Mouse (Mus musculus): ENCODE data around the gene Nthl1. TPM values are rescaled to one million over a fixed set of nuclear protein-coding genes. Genes with fewer than 3 reads are reported as not detected.
A peak's percentile ranks its signal among the peaks of the same experiment; 100 is the strongest.
"Not testable (repeated sequence)": the region's sequence is repeated elsewhere in the genome, so short reads cannot be mapped to it uniquely, and the experiment has no call there.

Nthl1 gene
- total and polyA plus RNA-seq, 2 experiments, result 8.1 to 11.5 TPM

DNA sequence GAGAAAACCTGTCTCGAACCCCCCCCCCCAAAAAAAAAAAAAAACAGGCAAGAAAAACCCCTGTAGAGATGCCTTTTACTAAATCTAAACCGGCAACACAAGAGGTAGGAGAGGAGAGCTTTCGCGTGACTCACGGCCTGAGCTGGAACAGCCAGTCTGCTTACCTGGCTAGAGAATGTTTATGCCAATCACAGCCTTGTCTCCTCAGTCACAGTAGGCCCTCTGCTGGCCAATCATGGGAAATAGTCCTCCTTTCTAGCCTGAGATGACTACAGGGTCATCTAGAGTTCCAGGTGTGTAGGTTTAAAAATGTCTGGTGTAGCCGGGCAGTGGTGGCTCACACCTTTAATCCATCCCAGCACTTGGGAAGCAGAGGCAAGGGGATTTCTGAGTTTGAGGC lies 34.9 kb downstream of the Nthl1 start:
- peaks cover 17% of the 10 kb centered on the region for H3K4me1 ChIP-seq (ENCODE audit: control insufficient read depth, insufficient read depth, low read length)
- H3K27me3 ChIP-seq (ENCODE audit: control insufficient read depth, insufficient read depth, low read length), result no peaks in the 10 kb centered on the region
- TF ChIP-seq CTCF (IDR thresholded peaks at IDR 0.05; ENCODE audit: low read depth, low read length) (peak; percentile 67), POLR2A (IDR thresholded peaks at IDR 0.05; ENCODE audit: extremely low read depth, insufficient read depth, low read length) (no peak)
- 9% methylated on average over 6 of the region's 6 CpGs for WGBS
- no peak overlapping the region for H3K4me3 ChIP-seq (ENCODE audit: insufficient read depth, low read depth, low read length)
- no peak overlapping the region for H3K9ac ChIP-seq (ENCODE audit: low read depth, low read length)
- no peaks in the 10 kb centered on the region for H3K36me3 ChIP-seq (ENCODE audit: control insufficient read depth, insufficient read depth, low read length)
- H3K79me2 ChIP-seq (ENCODE audit: control insufficient read depth, insufficient read depth, low read length), result peaks cover 16% of the 10 kb centered on the region; the same call in 1 of the 2 replicates
- H3K27ac ChIP-seq (replicated peaks; ENCODE audit: insufficient read depth, low read depth, low read length), result no peak overlapping the region
- DNase-seq (ENCODE audit: extremely low read depth, low read depth, low spot score), result peak; percentile 77

DNA sequence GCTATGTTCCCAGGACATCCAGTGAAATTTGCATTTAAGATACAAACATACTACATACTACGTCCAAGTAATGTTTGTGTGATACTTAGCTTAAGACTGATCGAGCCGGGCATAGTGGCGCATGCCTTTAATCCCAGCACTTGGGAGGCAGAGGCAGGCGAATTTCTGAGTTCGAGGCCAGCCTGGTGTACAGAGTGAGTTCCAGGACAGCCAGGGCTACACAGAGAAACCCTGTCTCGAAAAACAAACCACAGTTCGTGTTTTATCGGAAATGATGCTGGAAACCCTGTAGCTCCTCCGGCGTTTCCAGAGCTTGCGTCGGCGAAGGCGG lies 36.7 kb downstream of the Nthl1 start:
- Histone ChIP-seq H3K4me3 (ENCODE audit: insufficient read depth, low read depth, low read length) (peak overlapping the region; percentile 13), H3K4me1 (ENCODE audit: control insufficient read depth, insufficient read depth, low read length) (peaks cover 17% of the 10 kb centered on the region), H3K79me2 (ENCODE audit: control insufficient read depth, insufficient read depth, low read length) (peaks cover 28% of the 10 kb centered on the region; the same call in 1 of the 2 replicates), H3K27ac (replicated peaks; ENCODE audit: insufficient read depth, low read depth, low read length) (peak overlapping the region; percentile 23), H3K9ac (ENCODE audit: low read depth, low read length) (peak overlapping the region; percentile 26)
- WGBS, result 5% methylated on average over 15 of the region's 15 CpGs
- H3K27me3 ChIP-seq (ENCODE audit: control insufficient read depth, insufficient read depth, low read length); DNase-seq (ENCODE audit: extremely low read depth, low read depth, low spot score); H3K36me3 ChIP-seq (ENCODE audit: control insufficient read depth, insufficient read depth, low read length): not testable (repeated sequence)

DNA sequence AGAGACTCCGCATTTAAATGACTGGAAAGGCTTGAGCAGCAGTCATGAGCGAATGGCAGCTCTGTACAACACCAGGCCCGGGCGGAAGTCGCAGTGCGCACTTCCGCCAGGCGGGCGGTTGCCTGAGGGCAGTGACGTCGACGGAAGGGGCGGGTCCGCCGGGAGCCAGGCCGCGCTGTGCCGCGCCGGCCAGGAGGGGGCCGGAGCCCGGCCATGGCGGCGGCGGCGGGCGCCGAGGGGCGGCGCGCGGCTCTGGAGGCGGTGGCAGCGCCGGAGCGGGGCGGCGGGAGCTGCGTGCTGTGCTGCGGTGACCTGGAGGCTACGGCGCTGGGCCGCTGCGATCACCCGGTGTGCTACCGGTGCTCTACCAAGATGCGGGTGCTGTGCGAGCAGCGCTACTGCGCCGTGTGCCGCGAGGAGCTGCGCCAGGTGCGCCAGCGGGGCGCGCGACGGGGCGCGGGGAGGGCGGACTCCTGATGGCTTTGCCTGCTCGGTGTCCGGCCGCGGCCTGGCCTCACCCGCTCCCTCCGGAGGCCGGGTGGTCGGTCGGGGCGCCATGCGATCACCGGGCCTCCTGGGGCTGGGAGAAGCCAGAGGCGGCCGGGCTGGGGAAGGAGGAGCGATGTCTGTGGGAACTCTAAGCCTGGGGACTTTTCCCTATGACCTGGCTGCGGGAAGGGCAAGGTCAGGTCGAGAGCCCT lies 37.2 kb downstream of the Nthl1 start, which contains the start of gene Zfp598:
Gene Zfp598 (plus strand): TSS at position 143 of the 701 bp plus-strand sequence.
- peaks cover 17% of the 10 kb centered on the region for H3K4me1 ChIP-seq (ENCODE audit: control insufficient read depth, insufficient read depth, low read length)
- peak; percentile 43; the same call in 1 of the 2 replicates for TF ChIP-seq POLR2A (IDR thresholded peaks at IDR 0.05; ENCODE audit: extremely low read depth, insufficient read depth, low read length)
- peak; percentile 16; the same call in 1 of the 2 replicates for TF ChIP-seq CTCF (IDR thresholded peaks at IDR 0.05; ENCODE audit: low read depth, low read length)
- WGBS, result under 1% methylated on average over 77 of the region's 80 CpGs
- no peaks in the 10 kb centered on the region for H3K27me3 ChIP-seq (ENCODE audit: control insufficient read depth, insufficient read depth, low read length)
- H3K4me3 ChIP-seq (ENCODE audit: insufficient read depth, low read depth, low read length), result peak within 1 kb of the TSS; percentile 94
- peak within 1 kb of the TSS; percentile 94 for H3K27ac ChIP-seq (replicated peaks; ENCODE audit: insufficient read depth, low read depth, low read length)
- DNase-seq (ENCODE audit: extremely low read depth, low read depth, low spot score), result peak; percentile 71
- peak within 1 kb of the TSS; percentile 98 for H3K9ac ChIP-seq (ENCODE audit: low read depth, low read length)
- H3K79me2 ChIP-seq (ENCODE audit: control insufficient read depth, insufficient read depth, low read length), result peaks cover 31% of the 10 kb centered on the region; the same call in 1 of the 2 replicates
- H3K36me3 ChIP-seq (ENCODE audit: control insufficient read depth, insufficient read depth, low read length), result no peaks in the 10 kb centered on the region

DNA sequence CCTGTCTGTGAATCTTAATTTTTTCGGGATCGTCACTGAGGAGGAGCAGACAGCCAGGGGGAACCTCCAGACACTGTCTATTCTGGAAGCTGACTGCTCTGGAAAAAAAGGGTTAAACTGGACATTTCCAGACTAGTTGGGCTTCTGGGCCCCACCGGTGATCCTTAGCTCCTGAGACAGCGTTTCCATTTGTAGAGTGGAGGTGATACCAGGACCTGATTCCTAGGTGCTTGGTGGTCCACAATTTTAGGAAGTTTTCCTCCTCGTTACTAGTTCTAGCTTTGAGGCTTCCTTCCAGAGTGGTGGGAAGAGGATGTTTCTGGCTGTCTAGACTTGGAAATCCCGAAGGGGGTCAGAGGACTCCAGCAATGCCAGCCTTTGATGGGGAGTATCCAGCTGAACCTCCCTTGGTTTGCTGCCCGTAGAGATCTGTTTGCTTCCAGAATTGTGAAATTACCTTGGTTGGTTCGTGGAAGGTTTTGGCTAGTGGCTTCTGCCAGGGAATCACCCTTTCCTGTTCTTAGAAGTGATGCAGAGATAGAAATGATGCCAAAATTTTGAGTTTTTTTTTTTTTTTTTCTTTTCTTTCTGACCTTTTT lies 37.9 kb downstream of the Nthl1 start:
- peak overlapping the region; percentile 98 for H3K9ac ChIP-seq (ENCODE audit: low read depth, low read length)
- no peaks in the 10 kb centered on the region for H3K36me3 ChIP-seq (ENCODE audit: control insufficient read depth, insufficient read depth, low read length)
- whole genome bisulfite sequencing, result under 1% methylated on average over 8 of the region's 8 CpGs
- peaks cover 17% of the 10 kb centered on the region for H3K4me1 ChIP-seq (ENCODE audit: control insufficient read depth, insufficient read depth, low read length)
- H3K27me3 ChIP-seq (ENCODE audit: control insufficient read depth, insufficient read depth, low read length), result no peaks in the 10 kb centered on the region
- peak overlapping the region; percentile 94 for H3K27ac ChIP-seq (replicated peaks; ENCODE audit: insufficient read depth, low read depth, low read length)
- TF ChIP-seq CTCF (IDR thresholded peaks at IDR 0.05; ENCODE audit: low read depth, low read length), result no peak
- no peak for TF ChIP-seq POLR2A (IDR thresholded peaks at IDR 0.05; ENCODE audit: extremely low read depth, insufficient read depth, low read length)
- peak overlapping the region; percentile 94 for H3K4me3 ChIP-seq (ENCODE audit: insufficient read depth, low read depth, low read length)
- peaks cover 32% of the 10 kb centered on the region; the same call in 1 of the 2 replicates for H3K79me2 ChIP-seq (ENCODE audit: control insufficient read depth, insufficient read depth, low read length)
- peak; percentile 88 for DNase-seq (ENCODE audit: extremely low read depth, low read depth, low spot score)

DNA sequence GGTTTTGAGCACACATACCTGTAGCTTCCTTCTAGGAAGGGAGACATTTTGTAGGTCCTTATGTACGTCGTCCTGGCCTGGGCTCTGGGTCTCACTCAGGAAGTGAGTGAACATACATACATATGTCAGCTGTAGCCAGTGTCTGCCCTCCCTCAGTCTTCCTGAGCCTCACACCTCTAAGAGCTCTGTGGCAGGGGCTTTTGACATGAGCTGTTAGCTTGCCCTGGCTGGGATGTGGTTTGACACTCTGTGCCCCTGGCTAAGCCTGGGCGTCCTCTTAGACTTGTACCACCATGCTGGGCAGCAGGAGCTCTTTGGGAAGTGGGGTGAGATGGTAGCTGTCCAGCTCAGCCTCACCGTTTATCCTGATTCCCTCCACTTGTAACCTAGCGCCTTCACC lies 38.9 kb downstream of the Nthl1 start:
- DNase-seq (ENCODE audit: extremely low read depth, low read depth, low spot score), result no peak
- TF ChIP-seq CTCF (IDR thresholded peaks at IDR 0.05; ENCODE audit: low read depth, low read length), result no peak
- no peak for TF ChIP-seq POLR2A (IDR thresholded peaks at IDR 0.05; ENCODE audit: extremely low read depth, insufficient read depth, low read length)
- peak overlapping the region; percentile 55; the same call in 1 of the 2 replicates for H3K27ac ChIP-seq (replicated peaks; ENCODE audit: insufficient read depth, low read depth, low read length)
- H3K79me2 ChIP-seq (ENCODE audit: control insufficient read depth, insufficient read depth, low read length), result peaks cover 40% of the 10 kb centered on the region; the same call in 1 of the 2 replicates
- H3K4me1 ChIP-seq (ENCODE audit: control insufficient read depth, insufficient read depth, low read length), result peaks cover 17% of the 10 kb centered on the region
- H3K4me3 ChIP-seq (ENCODE audit: insufficient read depth, low read depth, low read length), result no peak overlapping the region
- no peaks in the 10 kb centered on the region for H3K27me3 ChIP-seq (ENCODE audit: control insufficient read depth, insufficient read depth, low read length)
- H3K36me3 ChIP-seq (ENCODE audit: control insufficient read depth, insufficient read depth, low read length), result peaks cover under 1% of the 10 kb centered on the region; the same call in 1 of the 2 replicates
- 0 out of 2 replicates have a peak overlapping the region, but pooled peaks have one; percentile 8 for H3K9ac ChIP-seq (ENCODE audit: low read depth, low read length)
- WGBS, result 51% methylated on average over 5 of the region's 5 CpGs
